Mouse (Mus musculus): ENCODE measurements at regions not wholly inside any gene's neighbourhood (a gene's known extent, or its start where the extent isn't known, plus 50 kb on each side); places are given as distances from the start of the nearest gene placed in this dataset.

- TF ChIP-seq GATA1 (IDR thresholded peaks at IDR 0.05; ENCODE audit: low read length) = no peak
Measured at GRCm38 (mm10) chr3:60371176-60371965, 101.3 kb upstream of the Mbnl1 start.

- no peak for TF ChIP-seq GATA1 (IDR thresholded peaks at IDR 0.05; ENCODE audit: low read length)
Measured at GRCm38 (mm10) chr3:60373662-60374061, 99.0 kb upstream of the Mbnl1 start.

GRCm38 (mm10) chr3:60388593-60388992, 84.0 kb upstream of the Mbnl1 start:
- TF ChIP-seq GATA1 (IDR thresholded peaks at IDR 0.05; ENCODE audit: low read length) = no peak

GRCm38 (mm10) chr3:60389032-60389431, 83.6 kb upstream of the Mbnl1 start:
- no peak for TF ChIP-seq GATA1 (IDR thresholded peaks at IDR 0.05; ENCODE audit: low read length)

GRCm38 (mm10) chr3:60395299-60395698, 77.3 kb upstream of the Mbnl1 start:
- peak; percentile 55 for TF ChIP-seq GATA1 (IDR thresholded peaks at IDR 0.05; ENCODE audit: low read length)

GRCm38 (mm10) chr3:60396971-60397370, 75.7 kb upstream of the Mbnl1 start:
- TF ChIP-seq GATA1 (IDR thresholded peaks at IDR 0.05; ENCODE audit: low read length) = no peak

- TF ChIP-seq GATA1 (IDR thresholded peaks at IDR 0.05; ENCODE audit: low read length) = no peak
Measured at GRCm38 (mm10) chr3:60398796-60399195, 73.8 kb upstream of the Mbnl1 start.

GRCm38 (mm10) chr3:60402251-60402830, 70.3 kb upstream of the Mbnl1 start:
- TF ChIP-seq GATA1 (IDR thresholded peaks at IDR 0.05; ENCODE audit: low read length) = no peak

GRCm38 (mm10) chr3:60407426-60407825, 65.2 kb upstream of the Mbnl1 start:
- no peak for TF ChIP-seq GATA1 (IDR thresholded peaks at IDR 0.05; ENCODE audit: low read length)

- no peak for TF ChIP-seq GATA1 (IDR thresholded peaks at IDR 0.05; ENCODE audit: low read length)
Measured at GRCm38 (mm10) chr3:60407906-60408305, 64.7 kb upstream of the Mbnl1 start.

- no peak for TF ChIP-seq GATA1 (IDR thresholded peaks at IDR 0.05; ENCODE audit: low read length)
Measured at GRCm38 (mm10) chr3:60408553-60409282, 63.9 kb upstream of the Mbnl1 start.

- TF ChIP-seq GATA1 (IDR thresholded peaks at IDR 0.05; ENCODE audit: low read length) = no peak
Measured at GRCm38 (mm10) chr3:60409283-60409633, 63.4 kb upstream of the Mbnl1 start.

- TF ChIP-seq GATA1 (IDR thresholded peaks at IDR 0.05; ENCODE audit: low read length) = no peak
Measured at GRCm38 (mm10) chr3:60411746-60412145, 60.9 kb upstream of the Mbnl1 start.

- no peak for TF ChIP-seq GATA1 (IDR thresholded peaks at IDR 0.05; ENCODE audit: low read length)
Measured at GRCm38 (mm10) chr3:60412206-60412605, 60.4 kb upstream of the Mbnl1 start.

GRCm38 (mm10) chr3:60413749-60414148, 58.9 kb upstream of the Mbnl1 start:
- no peak for TF ChIP-seq GATA1 (IDR thresholded peaks at IDR 0.05; ENCODE audit: low read length)

- no peak for TF ChIP-seq GATA1 (IDR thresholded peaks at IDR 0.05; ENCODE audit: low read length)
Measured at GRCm38 (mm10) chr3:60417001-60417400, 55.6 kb upstream of the Mbnl1 start.

GRCm38 (mm10) chr3:60418652-60419051, 54.0 kb upstream of the Mbnl1 start:
- no peak for TF ChIP-seq GATA1 (IDR thresholded peaks at IDR 0.05; ENCODE audit: low read length)
